Mouse (Mus musculus): ENCODE results near the gene Mst1r. TPM values are rescaled to one million over a fixed set of nuclear protein-coding genes. Genes with fewer than 3 reads are reported as not detected.

The Mst1r gene
- polyA plus RNA-seq, 1 experiment from 2014 or later: 1.1 TPM

GRCm38 (mm10) chr9:107923021-107923420 is 16.3 kb downstream of the Mst1r start:
- ATAC-seq (replicated peaks; ENCODE audit: low FRiP score, low read depth) (0 out of 2 replicates have a peak, but pooled peaks have one; percentile 60), DNase-seq (ENCODE audit: low spot score) (peak; percentile 57)
- H3K36me3 ChIP-seq (ENCODE audit: insufficient read depth, low read length): no peaks in the 10 kb centered on the region
- no peaks in the 10 kb centered on the region for H3K4me1 ChIP-seq (replicated peaks; ENCODE audit: insufficient read depth, low read length)
- H3K9me3 ChIP-seq (replicated peaks; ENCODE audit: low read length): no peaks in the 10 kb centered on the region
- no peak overlapping the region for H3K4me2 ChIP-seq (ENCODE audit: low read length)
- WGBS: 38% methylated on average over 7 of the region's 7 CpGs
- H3K27ac ChIP-seq: no peak overlapping the region
- no peaks in the 10 kb centered on the region for H3K27me3 ChIP-seq (ENCODE audit: insufficient read depth, low read length)
- H3K9ac ChIP-seq (ENCODE audit: low read depth, low read length): no peak overlapping the region
- H3K4me3 ChIP-seq (replicated peaks; ENCODE audit: low read depth, low read length): no peak overlapping the region
- TF ChIP-seq CTCF (IDR thresholded peaks at IDR 0.05; ENCODE audit: low read depth): peak; percentile 67

- Histone ChIP-seq H3K9me3 (replicated peaks; ENCODE audit: low read length) (no peaks in the 10 kb centered on the region), H3K27ac (no peak overlapping the region), H3K4me2 (ENCODE audit: low read length) (no peak overlapping the region), H3K4me1 (replicated peaks; ENCODE audit: insufficient read depth, low read length) (no peaks in the 10 kb centered on the region), H3K9ac (ENCODE audit: low read depth, low read length) (no peak overlapping the region), H3K4me3 (replicated peaks; ENCODE audit: low read depth, low read length) (no peak overlapping the region), H3K27me3 (ENCODE audit: insufficient read depth, low read length) (no peaks in the 10 kb centered on the region), H3K36me3 (ENCODE audit: insufficient read depth, low read length) (no peaks in the 10 kb centered on the region)
- 52% methylated on average over 6 of the region's 6 CpGs for WGBS
- no peak for DNase-seq (ENCODE audit: low spot score)
- no peak for TF ChIP-seq CTCF (IDR thresholded peaks at IDR 0.05; ENCODE audit: low read depth)
- no peak for ATAC-seq (replicated peaks; ENCODE audit: low FRiP score, low read depth)
These were observed 17.3 kb downstream of the Mst1r start for GRCm38 (mm10) chr9:107923956-107924355.

- ATAC-seq (replicated peaks; ENCODE audit: low FRiP score, low read depth) (no peak), DNase-seq (ENCODE audit: low spot score) (no peak)
- Histone ChIP-seq H3K4me1 (replicated peaks; ENCODE audit: insufficient read depth, low read length) (no peaks in the 10 kb centered on the region), H3K9me3 (replicated peaks; ENCODE audit: low read length) (no peaks in the 10 kb centered on the region), H3K27me3 (ENCODE audit: insufficient read depth, low read length) (no peaks in the 10 kb centered on the region), H3K36me3 (ENCODE audit: insufficient read depth, low read length) (no peaks in the 10 kb centered on the region), H3K9ac (ENCODE audit: low read depth, low read length) (no peak overlapping the region), H3K4me3 (replicated peaks; ENCODE audit: low read depth, low read length) (no peak overlapping the region), H3K27ac (no peak overlapping the region), H3K4me2 (ENCODE audit: low read length) (no peak overlapping the region)
- no peak for TF ChIP-seq CTCF (IDR thresholded peaks at IDR 0.05; ENCODE audit: low read depth)
- 30% methylated on average over 3 of the region's 3 CpGs for WGBS
These were observed 18.6 kb downstream of the Mst1r start for GRCm38 (mm10) chr9:107925251-107925650.

DNA sequence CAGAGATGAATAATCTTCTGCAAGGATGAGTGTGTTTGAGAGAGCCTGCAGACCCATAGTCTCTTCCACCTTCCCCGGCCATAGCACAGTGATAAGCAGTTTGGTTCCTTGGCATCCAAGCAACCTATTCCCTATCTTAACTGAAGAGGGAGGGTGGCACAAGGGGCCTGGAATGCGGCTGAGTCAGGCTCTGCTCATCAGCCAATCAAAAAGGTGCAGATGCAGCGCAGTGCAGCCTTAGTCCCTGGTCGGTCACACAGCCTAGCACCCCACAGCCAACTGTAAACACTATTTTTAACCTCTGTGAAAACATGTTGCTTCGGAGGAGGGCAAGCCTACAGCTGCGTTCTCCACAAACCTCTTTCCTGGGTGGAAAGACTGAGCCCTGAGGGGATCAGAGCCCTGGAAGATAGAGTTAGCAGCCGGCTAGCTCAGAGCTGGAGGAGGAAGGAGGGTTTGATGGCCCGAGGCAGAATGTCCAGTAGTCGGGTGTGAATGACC is 20.3 kb downstream of the Mst1r start:
- TF ChIP-seq CTCF (IDR thresholded peaks at IDR 0.05; ENCODE audit: low read depth): no peak
- Histone ChIP-seq H3K27ac (no peak overlapping the region), H3K4me2 (ENCODE audit: low read length) (no peak overlapping the region), H3K9me3 (replicated peaks; ENCODE audit: low read length) (no peaks in the 10 kb centered on the region), H3K36me3 (ENCODE audit: insufficient read depth, low read length) (no peaks in the 10 kb centered on the region), H3K9ac (ENCODE audit: low read depth, low read length) (no peak overlapping the region), H3K27me3 (ENCODE audit: insufficient read depth, low read length) (no peaks in the 10 kb centered on the region), H3K4me1 (replicated peaks; ENCODE audit: insufficient read depth, low read length) (no peaks in the 10 kb centered on the region), H3K4me3 (replicated peaks; ENCODE audit: low read depth, low read length) (no peak overlapping the region)
- DNase-seq (ENCODE audit: low spot score) (no peak), ATAC-seq (replicated peaks; ENCODE audit: low FRiP score, low read depth) (no peak)
- WGBS: 33% methylated on average over 9 of the region's 9 CpGs

- DNase-seq (ENCODE audit: low spot score) (no peak), ATAC-seq (replicated peaks; ENCODE audit: low FRiP score, low read depth) (no peak)
- Histone ChIP-seq H3K9ac (ENCODE audit: low read depth, low read length) (no peak overlapping the region), H3K36me3 (ENCODE audit: insufficient read depth, low read length) (no peaks in the 10 kb centered on the region), H3K27ac (no peak overlapping the region), H3K9me3 (replicated peaks; ENCODE audit: low read length) (no peaks in the 10 kb centered on the region), H3K4me1 (replicated peaks; ENCODE audit: insufficient read depth, low read length) (no peaks in the 10 kb centered on the region), H3K27me3 (ENCODE audit: insufficient read depth, low read length) (no peaks in the 10 kb centered on the region), H3K4me2 (ENCODE audit: low read length) (no peak overlapping the region), H3K4me3 (replicated peaks; ENCODE audit: low read depth, low read length) (no peak overlapping the region)
- no peak for TF ChIP-seq CTCF (IDR thresholded peaks at IDR 0.05; ENCODE audit: low read depth)
- 71% methylated on average over 5 of the region's 5 CpGs for WGBS
These were observed 21.1 kb downstream of the Mst1r start for GRCm38 (mm10) chr9:107927749-107928148.

- H3K4me3 ChIP-seq (replicated peaks; ENCODE audit: low read depth, low read length): no peak within 1 kb of the TSS
- WGBS: 81% methylated on average over 3 of the region's 3 CpGs
- H3K9ac ChIP-seq (ENCODE audit: low read depth, low read length): no peak within 1 kb of the TSS
- no peak for TF ChIP-seq CTCF (IDR thresholded peaks at IDR 0.05; ENCODE audit: low read depth)
- H3K36me3 ChIP-seq (ENCODE audit: insufficient read depth, low read length): no peaks in the 10 kb centered on the region
- H3K9me3 ChIP-seq (replicated peaks; ENCODE audit: low read length): no peaks in the 10 kb centered on the region
- no peaks in the 10 kb centered on the region for H3K27me3 ChIP-seq (ENCODE audit: insufficient read depth, low read length)
- H3K4me1 ChIP-seq (replicated peaks; ENCODE audit: insufficient read depth, low read length): no peaks in the 10 kb centered on the region
- H3K4me2 ChIP-seq (ENCODE audit: low read length): no peak within 1 kb of the TSS
- ATAC-seq (replicated peaks; ENCODE audit: low FRiP score, low read depth): no peak
- no peak within 1 kb of the TSS for H3K27ac ChIP-seq
- no peak for DNase-seq (ENCODE audit: low spot score)
These were observed 21.5 kb downstream of the Mst1r start, which contains the start of gene Actl11 for GRCm38 (mm10) chr9:107928169-107928568. Gene Actl11 (plus strand): TSS chr9:107928469.

DNA sequence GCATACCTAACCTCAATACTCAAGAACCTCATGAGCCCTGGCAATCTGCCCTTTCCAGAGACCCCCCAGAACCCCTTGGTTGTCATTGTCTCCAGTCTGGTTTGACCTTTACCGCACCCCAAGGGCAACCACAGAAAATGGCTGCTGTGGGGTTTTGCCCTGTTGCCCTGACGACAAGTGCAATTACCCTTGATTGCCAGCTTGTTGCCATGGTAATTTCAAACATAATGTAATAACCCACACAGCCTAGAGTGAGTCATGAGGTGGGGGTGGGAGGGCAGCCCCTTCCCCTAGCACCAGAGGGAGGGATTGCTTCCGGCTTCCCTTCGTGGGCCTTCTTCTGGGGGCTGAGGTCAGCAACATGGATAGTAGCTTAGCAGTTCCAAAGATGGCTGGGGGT is 25.5 kb downstream of the Mst1r start:
- ATAC-seq (replicated peaks; ENCODE audit: low FRiP score, low read depth) (no peak), DNase-seq (ENCODE audit: low spot score) (no peak)
- Histone ChIP-seq H3K9ac (ENCODE audit: low read depth, low read length) (no peak overlapping the region), H3K4me1 (replicated peaks; ENCODE audit: insufficient read depth, low read length) (0 out of 2 replicates have a peak, but pooled peaks cover 10% of the 10 kb centered on the region), H3K36me3 (ENCODE audit: insufficient read depth, low read length) (no peaks in the 10 kb centered on the region), H3K27ac (no peak overlapping the region), H3K4me3 (replicated peaks; ENCODE audit: low read depth, low read length) (no peak overlapping the region), H3K4me2 (ENCODE audit: low read length) (no peak overlapping the region), H3K27me3 (ENCODE audit: insufficient read depth, low read length) (no peaks in the 10 kb centered on the region), H3K9me3 (replicated peaks; ENCODE audit: low read length) (no peaks in the 10 kb centered on the region)
- 55% methylated on average over 4 of the region's 4 CpGs for WGBS
- no peak for TF ChIP-seq CTCF (IDR thresholded peaks at IDR 0.05; ENCODE audit: low read depth)

Measured in kidney, postnatal 0 days (tissue).